Mouse (Mus musculus): ENCODE measurements around the gene Il6.

GRCm38 (mm10) chr5:30067726-30068125 lies 54.8 kb downstream of the Il6 start:
- TF ChIP-seq CTCF (IDR thresholded peaks at IDR 0.05; ENCODE audit: low read depth, low read length) (no peak), POLR2AphosphoS5 (IDR thresholded peaks at IDR 0.05; ENCODE audit: insufficient replicate concordance, low read depth, low read length) (no peak), GATA1 (IDR thresholded peaks at IDR 0.05; ENCODE audit: borderline replicate concordance, low read length) (no peak), GATA2 (IDR thresholded peaks at IDR 0.05; ENCODE audit: borderline replicate concordance, low read depth, low read length) (no peak), TAL1 (conservative IDR thresholded peaks at IDR 0.05; ENCODE audit: low read depth, low read length) (no peak)

Data from G1E (cell line).